Mouse (Mus musculus): ENCODE measurements around the gene Scarb1.

GRCm38 (mm10) chr5:125235874-125236273, 105.0 kb downstream of the Scarb1 start:
- TF ChIP-seq CTCF (IDR thresholded peaks at IDR 0.05; ENCODE audit: low read depth, low read length) (no peak), POLR2A (IDR thresholded peaks at IDR 0.05; ENCODE audit: insufficient read depth, low read length) (no peak), EP300 (IDR thresholded peaks at IDR 0.05; ENCODE audit: insufficient read depth, low read depth, low read length) (no peak)
